ENCODE assay signal across 19 mouse cellular contexts in the genomic region with DNA sequence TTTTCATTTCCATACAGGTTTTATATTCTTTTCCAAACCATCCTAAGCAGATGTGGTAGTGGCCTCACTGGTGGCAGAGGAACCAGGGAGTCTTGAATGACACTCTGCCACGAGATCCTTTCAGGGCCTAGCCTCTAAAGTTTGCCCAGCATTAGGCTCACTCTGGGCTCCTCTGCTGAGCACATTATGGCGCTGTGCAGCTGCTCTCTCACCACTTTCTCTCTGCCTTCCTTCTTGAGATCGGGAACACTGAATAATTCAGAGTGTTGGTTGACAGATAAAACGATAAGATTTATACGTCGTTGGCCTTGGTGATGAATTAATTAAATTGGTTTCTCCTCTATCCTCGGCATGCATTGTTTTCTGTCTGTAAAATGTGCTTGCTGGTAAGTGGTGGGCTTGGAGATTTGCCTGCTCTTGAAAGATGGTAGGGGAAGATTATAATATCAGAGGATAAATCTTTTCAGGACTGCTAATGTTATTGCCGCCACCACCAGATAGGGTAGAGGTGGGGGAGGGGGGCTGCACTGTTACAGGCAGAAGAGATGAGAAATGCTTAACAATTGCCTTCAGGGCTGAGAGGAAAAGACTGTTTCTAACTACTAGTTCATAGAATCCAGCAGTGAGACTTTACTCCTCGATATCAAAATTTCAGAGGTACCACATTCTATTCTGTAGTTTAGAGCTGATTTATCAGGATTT.
DNase-seq lines count a peak whose midpoint lies in the region; ATAC-seq and TF ChIP-seq lines count a peak whose summit lies in the region.
"Had no signal": no experiment of that assay in that cellular context is flagged by ENCODE, and none has a peak within 500 bp of the region (broad histone marks: within the 10 kb centered on the region; RNA-seq: fewer than 3 reads in every experiment).

No protein-coding gene starts in this region.

- DNase-seq in forebrain, embryonic 10.5 days (ENCODE audit: extremely low spot score, low spot score), result no peak
- peak; percentile 62 for DNase-seq in brain, adult 2 months (ENCODE audit: low read depth, low spot score)
- DNase-seq in forebrain, postnatal 0 days, result peak; percentile 50
- DNase-seq in liver, embryonic 11.5 days (ENCODE audit: low spot score), result no peak
- no peak for DNase-seq in kidney, postnatal 14 days
- DNase-seq: adrenal gland, postnatal 14 days; B cell, adult 2 months; heart, postnatal 10 days; kidney, adult 9 months; layer of hippocampus, postnatal 36 days; liver; lung, adult 18-20 months had no signal

- peak; percentile 46; the same call in 1 of the 2 replicates for ATAC-seq in forebrain, embryonic 13.5 days
- peak; percentile 79 for ATAC-seq in forebrain, postnatal 0 days
- no peak for ATAC-seq in midbrain, embryonic 16.5 days
- ATAC-seq in liver, embryonic 11.5 days (replicated peaks; ENCODE audit: low FRiP score), result no peak
- ATAC-seq: inflammation-experienced regulatory T-cells, adult 6 months had no signal

- no peak overlapping the region for H3K27ac ChIP-seq in forebrain, embryonic 13.5 days
- H3K27ac ChIP-seq in forebrain, embryonic 10.5 days, result no peak overlapping the region
- no peak overlapping the region for H3K27ac ChIP-seq in forebrain, postnatal 0 days (ENCODE audit: low read depth, low read length)
- H3K27ac ChIP-seq in midbrain, embryonic 16.5 days (ENCODE audit: low read length), result peak overlapping the region; percentile 20; the same call in 1 of the 2 replicates
- H3K27ac ChIP-seq in liver, embryonic 11.5 days (ENCODE audit: low read depth, low read length), result no peak overlapping the region
- H3K27ac ChIP-seq: heart, embryonic 10.5 days; macrophage; stomach, embryonic 15.5 days had no signal

- H3K4me2 ChIP-seq in forebrain, embryonic 13.5 days, result peak overlapping the region; percentile 10; the same call in 1 of the 2 replicates
- no peak overlapping the region for H3K4me2 ChIP-seq in forebrain, postnatal 0 days (ENCODE audit: low read depth)
- peak overlapping the region; percentile 82 for H3K4me2 ChIP-seq in midbrain, embryonic 16.5 days (ENCODE audit: low read length)
- H3K4me2 ChIP-seq in liver, embryonic 11.5 days, result no peak overlapping the region
- H3K4me2 ChIP-seq: stomach, embryonic 15.5 days had no signal

- no peaks in the 10 kb centered on the region for H3K36me3 ChIP-seq in forebrain, embryonic 13.5 days (ENCODE audit: poor library complexity, severe bottlenecking)
- H3K36me3 ChIP-seq in forebrain, embryonic 10.5 days (replicated peaks), result no peaks in the 10 kb centered on the region
- no peaks in the 10 kb centered on the region for H3K36me3 ChIP-seq in forebrain, postnatal 0 days (ENCODE audit: insufficient read depth)
- H3K36me3 ChIP-seq in midbrain, embryonic 16.5 days (ENCODE audit: control insufficient read depth, insufficient read depth, low read length), result no peaks in the 10 kb centered on the region
- no peaks in the 10 kb centered on the region for H3K36me3 ChIP-seq in liver, embryonic 11.5 days (ENCODE audit: control insufficient read depth, insufficient read depth, low read length)
- H3K36me3 ChIP-seq: heart, embryonic 10.5 days; stomach, embryonic 15.5 days had no signal

- H3K4me1 ChIP-seq in forebrain, embryonic 13.5 days, result peaks cover 18% of the 10 kb centered on the region
- H3K4me1 ChIP-seq in forebrain, embryonic 10.5 days, result peaks cover 29% of the 10 kb centered on the region
- peaks cover 6% of the 10 kb centered on the region for H3K4me1 ChIP-seq in forebrain, postnatal 0 days (ENCODE audit: insufficient read depth)
- H3K4me1 ChIP-seq in midbrain, embryonic 16.5 days (ENCODE audit: control insufficient read depth, insufficient read depth, low read length), result peaks cover 20% of the 10 kb centered on the region
- H3K4me1 ChIP-seq in liver, embryonic 11.5 days (replicated peaks; ENCODE audit: control insufficient read depth, insufficient read depth, low read length), result no peaks in the 10 kb centered on the region
- H3K4me1 ChIP-seq: heart, embryonic 10.5 days; stomach, embryonic 15.5 days had no signal

- H3K9me3 ChIP-seq in forebrain, embryonic 13.5 days (replicated peaks), result no peaks in the 10 kb centered on the region
- no peaks in the 10 kb centered on the region for H3K9me3 ChIP-seq in forebrain, embryonic 10.5 days
- no peaks in the 10 kb centered on the region for H3K9me3 ChIP-seq in forebrain, postnatal 0 days (ENCODE audit: low read length)
- H3K9me3 ChIP-seq in midbrain, embryonic 16.5 days (replicated peaks; ENCODE audit: control insufficient read depth, low read length, poor library complexity, severe bottlenecking), result no peaks in the 10 kb centered on the region
- H3K9me3 ChIP-seq in liver, embryonic 11.5 days (ENCODE audit: control insufficient read depth, low read length), result no peaks in the 10 kb centered on the region
- H3K9me3 ChIP-seq: heart, embryonic 10.5 days; stomach, embryonic 15.5 days had no signal

- WGBS in forebrain, embryonic 13.5 days, result 57% methylated on average over 9 of the region's 9 CpGs
- 81% methylated on average over 9 of the region's 9 CpGs for WGBS in forebrain, embryonic 10.5 days
- 28% methylated on average over 9 of the region's 9 CpGs for WGBS in forebrain, postnatal 0 days
- WGBS in midbrain, embryonic 16.5 days, result 32% methylated on average over 9 of the region's 9 CpGs
- 73% methylated on average over 9 of the region's 9 CpGs for WGBS in liver, embryonic 11.5 days

- H3K27me3 ChIP-seq in forebrain, embryonic 13.5 days, result peaks cover 19% of the 10 kb centered on the region; the same call in 1 of the 2 replicates
- H3K27me3 ChIP-seq in forebrain, embryonic 10.5 days (ENCODE audit: poor library complexity, severe bottlenecking), result peaks cover 56% of the 10 kb centered on the region
- no peaks in the 10 kb centered on the region; the same call in 1 of the 2 replicates for H3K27me3 ChIP-seq in forebrain, postnatal 0 days (ENCODE audit: insufficient read depth, low read length)
- no peaks in the 10 kb centered on the region for H3K27me3 ChIP-seq in midbrain, embryonic 16.5 days (ENCODE audit: control insufficient read depth, insufficient read depth, low read depth, low read length)
- peaks cover 18% of the 10 kb centered on the region for H3K27me3 ChIP-seq in liver, embryonic 11.5 days (replicated peaks; ENCODE audit: control insufficient read depth, insufficient read depth, low read length)
- H3K27me3 ChIP-seq: stomach, embryonic 15.5 days had no signal

- 0 out of 2 replicates have a peak, but pooled peaks have one; percentile 4 for TF ChIP-seq CTCF in forebrain, postnatal 0 days (IDR thresholded peaks at IDR 0.05; ENCODE audit: low read depth)

- H3K9ac ChIP-seq in forebrain, embryonic 13.5 days, result no peak overlapping the region
- no peak overlapping the region for H3K9ac ChIP-seq in forebrain, postnatal 0 days
- no peak overlapping the region for H3K9ac ChIP-seq in midbrain, embryonic 16.5 days (ENCODE audit: low read depth, low read length)
- no peak overlapping the region for H3K9ac ChIP-seq in liver, embryonic 11.5 days (ENCODE audit: low read depth, low read length)
- H3K9ac ChIP-seq: stomach, embryonic 15.5 days had no signal

- H3K4me3 ChIP-seq in forebrain, embryonic 13.5 days, result no peak overlapping the region
- H3K4me3 ChIP-seq in forebrain, embryonic 10.5 days, result no peak overlapping the region
- H3K4me3 ChIP-seq in forebrain, postnatal 0 days (ENCODE audit: low read depth, low read length), result no peak overlapping the region
- peak overlapping the region; percentile 15; the same call in 1 of the 2 replicates for H3K4me3 ChIP-seq in midbrain, embryonic 16.5 days (ENCODE audit: low read depth, low read length)
- no peak overlapping the region for H3K4me3 ChIP-seq in liver, embryonic 11.5 days (ENCODE audit: low read depth, low read length)
- H3K4me3 ChIP-seq: erythroblast, embryonic 14.5 days; heart, embryonic 10.5 days; stomach, embryonic 15.5 days had no signal

Comparison
In these comparisons a context has a peak if more than half of its experiments do, and no peak if none do; other contexts are left out.
1. H3K4me2 ChIP-seq: peak in forebrain, embryonic 13.5 days (single experiment) and midbrain, embryonic 16.5 days (single experiment); none in forebrain, postnatal 0 days (single experiment) and liver, embryonic 11.5 days (single experiment).
2. DNase-seq: peak in brain, adult 2 months (single experiment) and forebrain, postnatal 0 days (single experiment); none in forebrain, embryonic 10.5 days (single experiment), liver, embryonic 11.5 days (single experiment) and kidney, postnatal 14 days (single experiment).
3. ATAC-seq: peak in forebrain, embryonic 13.5 days (single experiment) and forebrain, postnatal 0 days (single experiment); none in midbrain, embryonic 16.5 days (single experiment) and liver, embryonic 11.5 days (single experiment).